Mouse (Mus musculus): ENCODE data around the gene Epha4. TPM values are rescaled to one million over a fixed set of nuclear protein-coding genes. Genes with fewer than 3 reads are reported as not detected.

Epha4 gene
- total RNA-seq, 2 experiments from 2014 or later: 298 to 325 TPM

GRCm38 (mm10) chr1:77512431-77513195, 2.3 kb downstream of the Epha4 start:
- no peak for DNase-seq

GRCm38 (mm10) chr1:77512059-77512407, 2.9 kb downstream of the Epha4 start:
- DNase-seq: no peak

GRCm38 (mm10) chr1:77511372-77512058, 3.4 kb downstream of the Epha4 start:
- no peak for DNase-seq

GRCm38 (mm10) chr1:77510623-77511022, 4.3 kb downstream of the Epha4 start:
- no peak for DNase-seq

- DNase-seq: no peak
Measured at GRCm38 (mm10) chr1:77506856-77507200, 8.1 kb downstream of the Epha4 start.

GRCm38 (mm10) chr1:77506038-77506855, 8.6 kb downstream of the Epha4 start:
- peak; percentile 54 to 57 for DNase-seq

GRCm38 (mm10) chr1:77505263-77505662, 9.6 kb downstream of the Epha4 start:
- DNase-seq: no peak

- no peak for DNase-seq
Measured at GRCm38 (mm10) chr1:77504813-77505212, 10.1 kb downstream of the Epha4 start.

- peak; percentile 47 to 56 for DNase-seq
Measured at GRCm38 (mm10) chr1:77503711-77504181, 11.1 kb downstream of the Epha4 start.

GRCm38 (mm10) chr1:77502554-77503119, 12.3 kb downstream of the Epha4 start:
- no peak for DNase-seq

GRCm38 (mm10) chr1:77501363-77501933, 13.4 kb downstream of the Epha4 start:
- DNase-seq: peak in 1 of 2 experiments; percentile 0

GRCm38 (mm10) chr1:77497506-77497905, 17.4 kb downstream of the Epha4 start:
- DNase-seq: no peak

- DNase-seq: peak; percentile 17 to 34
Measured at GRCm38 (mm10) chr1:77496468-77497181, 18.3 kb downstream of the Epha4 start.

GRCm38 (mm10) chr1:77495790-77496158, 19.1 kb downstream of the Epha4 start:
- peak in 1 of 2 experiments; percentile 0 for DNase-seq

- DNase-seq: peak in 1 of 2 experiments; percentile 0
Measured at GRCm38 (mm10) chr1:77495030-77495789, 19.7 kb downstream of the Epha4 start.

- no peak for DNase-seq
Measured at GRCm38 (mm10) chr1:77493841-77494635, 20.9 kb downstream of the Epha4 start.

GRCm38 (mm10) chr1:77490166-77490565, 24.7 kb downstream of the Epha4 start:
- no peak for DNase-seq

- no peak for DNase-seq
Measured at GRCm38 (mm10) chr1:77489387-77489786, 25.5 kb downstream of the Epha4 start.

- no peak for DNase-seq
Measured at GRCm38 (mm10) chr1:77487856-77488462, 26.9 kb downstream of the Epha4 start.
